Mouse (Mus musculus): ENCODE measurements around the gene Dab2ip. TPM values are rescaled to one million over a fixed set of nuclear protein-coding genes. Genes with fewer than 3 reads are reported as not detected.
A peak's percentile ranks its signal among the peaks of the same experiment; 100 is the strongest.

The Dab2ip gene
- polyA plus RNA-seq, 1 experiment from 2014 or later, result 48.4 TPM

DNA sequence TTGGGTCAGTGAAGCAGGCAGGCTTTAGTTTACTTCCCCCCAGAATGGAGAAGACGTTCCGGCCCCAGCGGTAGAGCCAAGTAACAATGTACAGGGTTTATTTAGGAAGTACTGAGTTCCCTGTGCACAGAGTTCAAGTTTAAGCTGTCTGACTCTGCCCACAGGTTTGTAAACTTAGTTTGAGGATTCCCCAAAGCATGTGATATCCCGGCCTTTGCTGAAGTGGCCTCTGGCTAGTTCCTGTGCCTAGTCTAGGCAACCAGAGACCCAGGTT, 65.0 kb downstream of the Dab2ip start:
- H3K9ac ChIP-seq, result no peak overlapping the region; the same call in 1 of the 2 replicates
- no peaks in the 10 kb centered on the region for H3K9me3 ChIP-seq (ENCODE audit: control insufficient read depth, low read length)
- 49% methylated on average over 4 of the region's 4 CpGs for WGBS
- no peaks in the 10 kb centered on the region for H3K36me3 ChIP-seq (replicated peaks; ENCODE audit: control insufficient read depth, insufficient read depth)
- peaks cover 37% of the 10 kb centered on the region for H3K4me1 ChIP-seq (replicated peaks; ENCODE audit: control insufficient read depth, insufficient read depth, low read length)
- ATAC-seq (ENCODE audit: low FRiP score), result no peak
- H3K27ac ChIP-seq, result no peak overlapping the region
- no peaks in the 10 kb centered on the region for H3K27me3 ChIP-seq (ENCODE audit: control insufficient read depth, insufficient read depth, low read length)
- H3K4me2 ChIP-seq (replicated peaks), result peak overlapping the region; percentile 91
- peak overlapping the region; percentile 49 for H3K4me3 ChIP-seq (replicated peaks; ENCODE audit: low read length)
- no peak for DNase-seq (ENCODE audit: low spot score)

DNA sequence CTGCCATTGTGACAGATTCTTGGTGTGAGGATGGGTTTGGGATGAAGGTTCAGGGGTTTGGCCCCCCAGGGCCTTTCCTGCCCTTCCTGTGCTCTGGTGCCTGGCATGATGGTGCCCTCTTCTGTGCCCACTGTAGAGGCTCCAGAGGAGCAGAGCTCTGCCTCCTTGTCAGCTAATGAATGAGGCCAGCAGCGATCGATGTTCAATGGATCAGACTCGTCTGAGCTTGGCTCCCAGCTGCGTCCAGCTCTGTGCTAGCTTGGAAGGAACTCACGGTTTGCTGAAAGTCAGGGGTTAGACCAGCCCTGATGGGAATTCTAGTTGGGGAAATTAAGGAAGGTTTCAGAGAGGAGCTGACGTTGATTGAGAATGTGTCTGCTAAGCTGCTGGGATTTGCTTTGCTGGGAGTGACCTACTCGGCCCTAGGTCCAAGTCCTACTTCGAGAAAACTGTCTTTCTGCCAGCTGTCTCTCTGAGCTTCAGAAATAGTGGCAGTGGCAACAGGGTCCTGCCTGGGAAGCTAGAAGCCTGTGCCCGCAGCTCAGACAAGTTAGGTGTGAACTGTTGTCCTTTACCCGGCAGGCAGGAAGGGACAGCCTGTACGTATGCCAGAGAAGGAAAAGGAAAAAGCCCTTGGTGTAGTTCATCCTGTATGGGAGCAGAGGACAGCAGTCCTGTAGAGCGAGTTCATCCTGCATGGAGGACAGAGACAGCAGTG, 65.5 kb downstream of the Dab2ip start:
- peak overlapping the region; percentile 91 for H3K4me2 ChIP-seq (replicated peaks)
- no peaks in the 10 kb centered on the region for H3K27me3 ChIP-seq (ENCODE audit: control insufficient read depth, insufficient read depth, low read length)
- no peaks in the 10 kb centered on the region for H3K36me3 ChIP-seq (replicated peaks; ENCODE audit: control insufficient read depth, insufficient read depth)
- no peak for ATAC-seq (ENCODE audit: low FRiP score)
- WGBS, result 34% methylated on average over 12 of the region's 12 CpGs
- no peaks in the 10 kb centered on the region for H3K9me3 ChIP-seq (ENCODE audit: control insufficient read depth, low read length)
- 0 out of 2 replicates have a peak overlapping the region, but pooled peaks have one; percentile 9 for H3K9ac ChIP-seq
- no peak for DNase-seq (ENCODE audit: low spot score)
- peaks cover 38% of the 10 kb centered on the region for H3K4me1 ChIP-seq (replicated peaks; ENCODE audit: control insufficient read depth, insufficient read depth, low read length)
- no peak overlapping the region for H3K4me3 ChIP-seq (replicated peaks; ENCODE audit: low read length)
- no peak overlapping the region for H3K27ac ChIP-seq

DNA sequence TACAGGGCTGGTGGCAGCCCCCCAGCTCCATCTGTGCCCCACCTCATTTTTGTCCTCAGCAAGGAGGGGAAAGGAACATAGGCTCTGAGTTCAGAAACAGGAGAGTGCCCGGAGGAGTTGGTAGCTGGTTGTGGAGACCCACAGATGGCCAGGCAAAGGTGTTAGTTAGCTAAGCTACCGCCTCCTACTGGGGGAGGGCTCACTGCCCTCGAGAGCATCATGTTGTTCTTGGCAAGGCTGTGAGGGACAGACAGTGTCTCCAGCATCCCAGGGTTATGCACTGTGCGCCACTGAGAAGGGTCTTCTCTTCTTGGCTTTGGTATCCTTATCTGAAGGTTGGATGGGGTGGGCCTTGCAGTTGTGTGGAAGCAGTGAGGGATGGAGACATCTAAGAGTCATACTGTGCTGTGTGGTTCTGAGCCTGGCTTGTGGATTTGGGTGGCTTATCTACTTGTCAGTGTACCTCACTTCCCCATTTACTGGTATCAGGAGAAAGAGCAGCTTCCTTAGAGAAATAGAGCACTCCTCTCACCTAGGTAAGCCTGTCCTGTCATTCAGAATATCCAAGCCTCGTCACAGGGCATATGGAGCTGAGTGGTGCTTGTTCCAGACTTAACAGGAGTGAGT, 66.4 kb downstream of the Dab2ip start:
- no peak overlapping the region for H3K4me3 ChIP-seq (replicated peaks; ENCODE audit: low read length)
- H3K27ac ChIP-seq, result no peak overlapping the region
- WGBS, result 76% methylated on average over 5 of the region's 5 CpGs
- H3K9ac ChIP-seq, result no peak overlapping the region
- H3K36me3 ChIP-seq (replicated peaks; ENCODE audit: control insufficient read depth, insufficient read depth), result no peaks in the 10 kb centered on the region
- H3K9me3 ChIP-seq (ENCODE audit: control insufficient read depth, low read length), result no peaks in the 10 kb centered on the region
- no peaks in the 10 kb centered on the region for H3K27me3 ChIP-seq (ENCODE audit: control insufficient read depth, insufficient read depth, low read length)
- DNase-seq (ENCODE audit: low spot score) (no peak), ATAC-seq (ENCODE audit: low FRiP score) (no peak)
- H3K4me2 ChIP-seq (replicated peaks), result no peak overlapping the region
- H3K4me1 ChIP-seq (replicated peaks; ENCODE audit: control insufficient read depth, insufficient read depth, low read length), result peaks cover 34% of the 10 kb centered on the region

- no peaks in the 10 kb centered on the region for H3K36me3 ChIP-seq (replicated peaks; ENCODE audit: control insufficient read depth, insufficient read depth)
- peaks cover 29% of the 10 kb centered on the region for H3K4me1 ChIP-seq (replicated peaks; ENCODE audit: control insufficient read depth, insufficient read depth, low read length)
- no peaks in the 10 kb centered on the region for H3K9me3 ChIP-seq (ENCODE audit: control insufficient read depth, low read length)
- WGBS, result 92% methylated on average over 6 of the region's 6 CpGs
- ATAC-seq (ENCODE audit: low FRiP score) (no peak), DNase-seq (ENCODE audit: low spot score) (no peak)
- H3K4me3 ChIP-seq (replicated peaks; ENCODE audit: low read length), result no peak overlapping the region
- no peak overlapping the region for H3K9ac ChIP-seq
- H3K27me3 ChIP-seq (ENCODE audit: control insufficient read depth, insufficient read depth, low read length), result no peaks in the 10 kb centered on the region
- H3K4me2 ChIP-seq (replicated peaks), result no peak overlapping the region
- no peak overlapping the region for H3K27ac ChIP-seq
These were observed 66.9 kb downstream of the Dab2ip start for GRCm38 (mm10) chr2:35625007-35625380.

DNA sequence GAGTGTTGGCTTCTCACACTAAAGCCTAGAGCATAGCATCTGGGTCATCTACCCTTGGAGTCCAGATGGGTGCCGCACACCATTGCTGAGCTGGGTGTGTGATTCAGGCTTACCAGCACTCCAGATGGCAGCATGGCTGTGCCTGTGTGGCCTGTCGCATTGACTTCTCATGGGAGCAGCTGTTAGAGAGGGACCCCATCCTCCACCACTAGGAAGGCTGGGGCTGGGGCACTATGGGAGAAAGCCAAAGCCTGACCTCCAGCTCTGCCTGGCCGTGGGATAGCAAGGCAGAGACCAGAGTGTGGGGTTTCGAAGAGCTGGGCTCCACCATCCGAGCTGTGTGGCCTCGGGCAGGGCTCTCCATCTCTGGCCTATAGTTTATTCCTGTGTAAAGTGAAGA, 67.5 kb downstream of the Dab2ip start:
- Histone ChIP-seq H3K4me1 (replicated peaks; ENCODE audit: control insufficient read depth, insufficient read depth, low read length) (peaks cover 28% of the 10 kb centered on the region), H3K27ac (no peak overlapping the region), H3K9me3 (ENCODE audit: control insufficient read depth, low read length) (no peaks in the 10 kb centered on the region), H3K4me2 (replicated peaks) (no peak overlapping the region), H3K36me3 (replicated peaks; ENCODE audit: control insufficient read depth, insufficient read depth) (no peaks in the 10 kb centered on the region), H3K27me3 (ENCODE audit: control insufficient read depth, insufficient read depth, low read length) (no peaks in the 10 kb centered on the region), H3K4me3 (replicated peaks; ENCODE audit: low read length) (no peak overlapping the region), H3K9ac (no peak overlapping the region)
- DNase-seq (ENCODE audit: low spot score) (no peak), ATAC-seq (ENCODE audit: low FRiP score) (no peak)
- 74% methylated on average over 6 of the region's 6 CpGs for WGBS

DNA sequence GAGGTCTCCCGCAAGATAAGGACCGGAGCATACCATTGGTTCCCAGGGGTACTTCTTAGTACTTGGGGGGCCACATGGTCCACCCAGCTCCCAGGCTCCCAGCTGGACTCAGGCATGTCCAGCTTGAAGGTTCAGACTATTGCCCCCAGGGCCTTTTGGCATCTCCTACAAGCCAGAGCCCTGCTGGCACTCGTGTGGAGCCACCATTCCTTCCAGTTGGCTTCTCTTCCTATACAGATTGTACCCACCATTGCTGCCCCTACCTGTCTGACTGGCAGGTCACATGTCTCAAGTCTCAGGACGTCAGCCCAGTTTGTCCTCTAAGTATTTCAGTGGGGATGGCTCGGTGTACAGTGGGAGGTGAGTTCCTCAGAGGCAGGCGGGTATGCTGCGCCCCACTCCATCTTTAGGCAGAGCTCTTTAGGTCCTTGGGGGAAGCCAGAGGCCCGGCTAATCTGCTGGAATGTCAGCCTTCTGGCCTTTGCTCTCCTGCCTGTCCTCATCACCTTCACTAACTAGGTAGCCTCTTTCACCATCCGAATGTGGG, 68.2 kb downstream of the Dab2ip start:
- Histone ChIP-seq H3K36me3 (replicated peaks; ENCODE audit: control insufficient read depth, insufficient read depth) (no peaks in the 10 kb centered on the region), H3K4me3 (replicated peaks; ENCODE audit: low read length) (no peak overlapping the region), H3K9me3 (ENCODE audit: control insufficient read depth, low read length) (no peaks in the 10 kb centered on the region), H3K4me1 (replicated peaks; ENCODE audit: control insufficient read depth, insufficient read depth, low read length) (peaks cover 28% of the 10 kb centered on the region), H3K9ac (no peak overlapping the region), H3K27me3 (ENCODE audit: control insufficient read depth, insufficient read depth, low read length) (no peaks in the 10 kb centered on the region), H3K27ac (no peak overlapping the region), H3K4me2 (replicated peaks) (no peak overlapping the region)
- ATAC-seq (ENCODE audit: low FRiP score), result no peak
- no peak for DNase-seq (ENCODE audit: low spot score)
- 86% methylated on average over 9 of the region's 9 CpGs for WGBS

DNA sequence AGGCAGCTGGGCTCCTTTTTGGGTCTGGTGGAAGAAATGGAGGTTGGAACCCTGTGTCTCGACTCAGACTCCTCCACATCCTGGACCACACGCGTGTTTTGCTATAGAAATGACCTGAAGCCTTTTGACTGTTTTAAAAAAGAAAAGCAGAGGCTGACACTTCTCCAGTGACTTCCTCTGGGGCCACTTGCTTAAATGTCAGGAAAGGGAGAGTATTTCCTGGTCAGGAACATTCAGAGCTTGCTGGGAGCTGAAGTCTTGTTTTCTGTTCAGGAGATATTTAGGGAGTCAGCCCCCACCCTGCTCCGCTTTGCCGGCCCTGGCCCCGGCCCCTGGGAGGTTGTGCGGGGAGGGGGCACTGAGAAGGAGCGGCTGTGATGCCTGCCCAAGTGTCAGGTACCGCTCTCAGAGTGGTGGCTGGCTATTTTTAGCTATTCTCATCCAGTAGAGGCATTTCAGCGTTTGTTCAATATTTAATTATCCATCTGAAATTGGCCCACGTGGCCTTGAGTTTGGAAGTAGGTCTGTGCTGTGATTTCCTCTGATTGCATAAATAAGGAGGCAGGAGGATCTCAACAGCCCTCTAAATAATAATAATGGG, 69.3 kb downstream of the Dab2ip start:
- Histone ChIP-seq H3K36me3 (replicated peaks; ENCODE audit: control insufficient read depth, insufficient read depth) (no peaks in the 10 kb centered on the region), H3K27ac (peak overlapping the region; percentile 23; the same call in 1 of the 2 replicates), H3K4me1 (replicated peaks; ENCODE audit: control insufficient read depth, insufficient read depth, low read length) (peaks cover 23% of the 10 kb centered on the region), H3K4me2 (replicated peaks) (no peak overlapping the region), H3K9me3 (ENCODE audit: control insufficient read depth, low read length) (no peaks in the 10 kb centered on the region), H3K4me3 (replicated peaks; ENCODE audit: low read length) (no peak overlapping the region), H3K9ac (no peak overlapping the region), H3K27me3 (ENCODE audit: control insufficient read depth, insufficient read depth, low read length) (no peaks in the 10 kb centered on the region)
- 50% methylated on average over 11 of the region's 11 CpGs for WGBS
- DNase-seq (ENCODE audit: low spot score) (no peak), ATAC-seq (ENCODE audit: low FRiP score) (no peak)

DNA sequence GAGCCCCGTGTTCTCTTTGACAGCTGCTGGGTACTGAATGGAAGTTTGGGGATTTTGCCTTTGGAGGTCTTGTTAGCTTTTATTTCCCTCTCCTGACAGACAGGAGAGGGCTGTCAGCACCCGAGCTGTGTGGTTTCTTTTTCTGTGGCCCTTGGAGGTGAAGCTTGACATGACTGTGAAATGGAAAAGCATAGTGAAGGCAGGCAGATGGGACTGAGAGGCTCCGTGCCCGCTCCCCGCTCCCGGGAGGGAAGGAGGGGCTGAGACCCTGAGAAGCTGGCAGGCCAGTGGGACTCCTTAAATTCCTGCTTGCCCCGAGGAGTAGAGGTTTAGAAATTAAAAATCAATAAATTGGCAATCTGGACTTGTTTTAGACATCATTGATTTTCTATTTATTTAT, 70.0 kb downstream of the Dab2ip start:
- WGBS, result 47% methylated on average over 7 of the region's 7 CpGs

GRCm38 (mm10) chr2:35628656-35629055, 70.6 kb downstream of the Dab2ip start:
- no peak for DNase-seq (ENCODE audit: low spot score)

More for the DNA sequence above, 70.0 kb downstream of the Dab2ip start:
- no peaks in the 10 kb centered on the region for H3K9me3 ChIP-seq (ENCODE audit: control insufficient read depth, low read length)
- H3K4me2 ChIP-seq (replicated peaks), result no peak overlapping the region
- H3K9ac ChIP-seq, result no peak overlapping the region
- no peak for DNase-seq (ENCODE audit: low spot score)
- H3K4me1 ChIP-seq (replicated peaks; ENCODE audit: control insufficient read depth, insufficient read depth, low read length), result peaks cover 20% of the 10 kb centered on the region
- no peaks in the 10 kb centered on the region for H3K27me3 ChIP-seq (ENCODE audit: control insufficient read depth, insufficient read depth, low read length)
- H3K27ac ChIP-seq, result no peak overlapping the region
- no peak overlapping the region for H3K4me3 ChIP-seq (replicated peaks; ENCODE audit: low read length)
- H3K36me3 ChIP-seq (replicated peaks; ENCODE audit: control insufficient read depth, insufficient read depth), result no peaks in the 10 kb centered on the region
- ATAC-seq (ENCODE audit: low FRiP score), result no peak

More at GRCm38 (mm10) chr2:35628656-35629055, 70.6 kb downstream of the Dab2ip start:
- H3K9ac ChIP-seq, result no peak overlapping the region
- H3K27me3 ChIP-seq (ENCODE audit: control insufficient read depth, insufficient read depth, low read length), result no peaks in the 10 kb centered on the region
- H3K36me3 ChIP-seq (replicated peaks; ENCODE audit: control insufficient read depth, insufficient read depth), result no peaks in the 10 kb centered on the region
- H3K9me3 ChIP-seq (ENCODE audit: control insufficient read depth, low read length), result no peaks in the 10 kb centered on the region
- H3K27ac ChIP-seq, result no peak overlapping the region
- no peak overlapping the region for H3K4me3 ChIP-seq (replicated peaks; ENCODE audit: low read length)
- WGBS, result 75% methylated on average over 4 of the region's 4 CpGs
- no peak overlapping the region for H3K4me2 ChIP-seq (replicated peaks)
- peak; percentile 13; the same call in 1 of the 2 replicates for ATAC-seq (ENCODE audit: low FRiP score)
- H3K4me1 ChIP-seq (replicated peaks; ENCODE audit: control insufficient read depth, insufficient read depth, low read length), result peaks cover 15% of the 10 kb centered on the region
